Mouse (Mus musculus) urinary bladder, postnatal 25 days (tissue): ENCODE data around the gene Ankrd40.

Experiments
- DNase-seq: peaks from one replicate; pipeline ENCODE4 v3.0.0; 2022; ENCODE audit warnings: low spot score

The Ankrd40 gene

DNA sequence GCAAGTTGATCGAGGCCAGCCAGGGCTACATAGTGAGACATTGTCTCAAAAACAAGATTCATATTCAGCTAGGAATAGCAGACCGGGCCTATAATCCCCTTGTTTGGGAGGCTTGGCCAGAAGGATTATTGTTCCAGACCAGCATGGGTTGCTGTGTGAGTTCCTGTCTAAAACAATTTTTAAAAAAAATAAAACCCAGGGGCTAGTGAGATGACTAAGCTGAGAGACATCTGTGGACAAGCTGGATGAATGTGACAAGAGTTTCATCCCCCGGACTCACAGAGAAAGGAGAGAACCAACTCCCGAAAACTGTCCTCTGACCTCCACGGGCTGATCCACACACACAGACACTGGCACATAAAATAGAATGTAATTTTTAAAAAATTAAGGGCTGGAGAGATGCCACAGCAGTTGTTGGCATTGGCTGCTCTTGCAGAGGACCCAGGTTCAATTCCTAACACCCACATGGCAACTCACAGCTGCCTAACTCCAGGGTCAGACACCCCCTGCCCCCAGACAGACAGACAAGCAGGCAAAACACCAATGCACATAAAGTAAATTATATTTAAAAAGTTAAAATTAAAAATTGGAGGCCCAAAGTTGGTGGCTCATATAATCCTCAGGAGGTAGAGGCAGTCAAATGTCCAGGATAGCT is 4.4 kb upstream of the Ankrd40 start:
- no peak for DNase-seq

DNA sequence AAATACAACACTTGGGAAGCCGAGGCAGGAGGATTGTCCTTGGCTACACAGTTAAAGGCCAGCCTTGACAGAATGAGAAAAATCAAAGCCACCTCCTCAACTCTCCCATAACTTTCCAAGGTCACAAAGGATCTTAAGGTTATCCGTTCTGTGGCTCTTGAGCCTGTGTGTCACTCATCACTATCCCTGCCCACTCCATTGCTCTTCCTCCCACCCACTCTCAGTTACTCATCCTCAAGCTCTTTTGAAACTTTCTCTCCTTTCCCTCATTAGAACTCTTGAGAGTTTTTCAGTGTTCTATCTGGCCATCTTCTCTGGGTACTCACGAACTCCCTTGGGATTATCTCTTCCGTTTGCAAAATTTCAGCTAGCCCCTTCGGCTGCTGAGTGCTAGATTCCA is 3.2 kb upstream of the Ankrd40 start:
- no peak for DNase-seq

DNA sequence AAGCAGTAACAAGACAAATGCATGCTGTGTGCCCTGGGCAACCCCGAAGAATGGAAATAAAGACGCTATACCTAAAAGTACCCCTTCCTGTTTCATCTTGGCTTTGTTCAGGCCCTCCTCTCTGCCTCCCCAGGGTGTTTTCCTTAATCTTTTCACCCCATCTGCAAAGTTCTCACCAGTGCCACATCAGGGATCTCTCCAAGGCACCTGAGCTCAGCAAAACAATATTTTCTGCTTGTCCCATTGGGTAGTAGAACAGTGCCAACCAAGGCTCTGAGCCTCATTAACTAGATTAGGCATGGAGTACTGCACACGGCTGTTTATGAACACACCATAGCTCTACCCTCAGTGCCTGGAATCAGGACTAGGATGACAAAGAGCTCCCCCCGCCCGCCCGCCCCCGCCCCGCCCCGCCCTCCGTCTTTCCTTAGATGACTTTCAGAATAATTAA is 815 bp upstream of the Ankrd40 start:
- DNase-seq: no peak

- no peak for DNase-seq
Observed at GRCm38 (mm10) chr11:94328644-94329025, 834 bp downstream of the Ankrd40 start.

DNA sequence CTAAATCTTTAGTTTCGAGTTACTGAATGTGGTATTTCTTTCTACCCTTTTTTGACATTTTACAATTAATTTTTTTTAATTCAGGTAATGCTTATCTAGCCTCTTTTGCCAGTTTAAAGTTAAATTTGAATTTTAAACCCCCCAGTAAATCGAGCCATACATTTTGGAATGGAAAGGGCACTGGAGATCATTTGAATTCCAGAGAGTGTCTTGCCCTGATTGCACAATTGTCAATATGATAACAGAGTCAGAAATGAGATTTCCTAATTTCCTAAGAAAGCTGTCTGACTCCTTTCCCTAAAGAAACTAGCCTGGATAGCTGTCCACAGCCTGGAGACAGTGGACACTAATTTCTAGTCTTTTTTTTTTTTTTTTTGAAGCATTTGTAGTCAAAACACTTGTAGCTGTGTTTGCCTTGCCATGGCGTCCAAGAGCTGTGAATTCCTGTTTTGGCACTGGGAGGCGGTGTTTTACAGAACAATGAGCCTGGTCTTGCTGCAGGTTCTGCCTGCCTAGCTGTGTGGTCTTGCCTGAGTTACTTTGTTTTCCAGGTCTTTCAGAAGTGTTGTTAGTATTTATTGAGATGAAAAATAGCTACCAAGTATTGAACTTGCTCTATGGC is 1.6 kb downstream of the Ankrd40 start:
- no peak for DNase-seq

- no peak for DNase-seq
Observed at GRCm38 (mm10) chr11:94330211-94330610, 2.4 kb downstream of the Ankrd40 start.

GRCm38 (mm10) chr11:94332726-94333125 is 4.9 kb downstream of the Ankrd40 start:
- no peak for DNase-seq

DNA sequence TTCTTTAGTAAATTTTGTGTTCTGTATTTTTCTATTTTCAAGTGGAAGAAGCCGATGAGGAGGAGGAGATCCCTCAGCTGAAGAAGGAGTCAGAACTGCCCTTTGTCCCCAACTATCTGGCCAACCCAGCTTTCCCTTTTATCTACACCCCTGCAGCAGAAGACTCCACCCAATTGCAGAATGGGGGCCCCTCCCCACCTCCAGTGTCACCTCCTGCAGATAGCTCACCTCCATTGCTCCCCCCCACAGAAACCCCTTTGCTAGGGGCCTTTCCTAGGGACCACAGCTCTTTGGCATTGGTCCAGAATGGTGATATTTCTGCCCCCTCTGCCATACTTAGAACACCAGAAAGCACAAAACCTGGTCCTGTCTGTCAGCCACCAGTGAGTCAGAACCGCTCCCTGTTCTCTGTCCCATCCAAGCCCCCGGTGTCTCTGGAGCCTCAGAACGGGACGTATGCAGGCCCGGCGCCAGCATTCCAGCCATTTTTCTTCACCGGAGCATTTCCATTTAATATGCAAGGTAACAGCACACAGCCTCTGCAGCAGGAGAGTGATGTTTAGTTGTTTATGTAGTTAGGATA is 6.7 kb downstream of the Ankrd40 start:
- no peak for DNase-seq

- no peak for DNase-seq
Observed at GRCm38 (mm10) chr11:94336551-94336950, 8.8 kb downstream of the Ankrd40 start.

DNA sequence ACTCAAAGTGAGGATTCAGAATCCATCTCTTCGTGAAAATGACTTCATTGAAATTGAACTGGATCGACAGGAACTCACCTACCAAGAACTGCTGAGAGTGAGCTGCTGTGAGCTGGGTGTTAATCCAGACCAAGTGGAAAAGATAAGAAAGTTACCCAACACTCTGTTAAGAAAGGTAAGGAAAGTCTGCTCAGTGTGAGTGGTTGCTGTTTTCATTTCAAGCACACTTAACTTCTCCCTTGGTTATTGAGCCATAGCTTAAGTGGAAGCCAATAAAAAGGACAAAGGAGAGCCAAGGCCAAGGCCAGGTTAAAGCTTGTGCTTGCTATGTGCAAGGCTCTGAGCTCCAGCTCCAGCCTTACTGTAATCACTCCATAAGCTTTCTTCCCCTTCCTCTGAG is 10.5 kb downstream of the Ankrd40 start:
- no peak for DNase-seq

GRCm38 (mm10) chr11:94339732-94340585 is 12.2 kb downstream of the Ankrd40 start:
- DNase-seq: no peak

DNA sequence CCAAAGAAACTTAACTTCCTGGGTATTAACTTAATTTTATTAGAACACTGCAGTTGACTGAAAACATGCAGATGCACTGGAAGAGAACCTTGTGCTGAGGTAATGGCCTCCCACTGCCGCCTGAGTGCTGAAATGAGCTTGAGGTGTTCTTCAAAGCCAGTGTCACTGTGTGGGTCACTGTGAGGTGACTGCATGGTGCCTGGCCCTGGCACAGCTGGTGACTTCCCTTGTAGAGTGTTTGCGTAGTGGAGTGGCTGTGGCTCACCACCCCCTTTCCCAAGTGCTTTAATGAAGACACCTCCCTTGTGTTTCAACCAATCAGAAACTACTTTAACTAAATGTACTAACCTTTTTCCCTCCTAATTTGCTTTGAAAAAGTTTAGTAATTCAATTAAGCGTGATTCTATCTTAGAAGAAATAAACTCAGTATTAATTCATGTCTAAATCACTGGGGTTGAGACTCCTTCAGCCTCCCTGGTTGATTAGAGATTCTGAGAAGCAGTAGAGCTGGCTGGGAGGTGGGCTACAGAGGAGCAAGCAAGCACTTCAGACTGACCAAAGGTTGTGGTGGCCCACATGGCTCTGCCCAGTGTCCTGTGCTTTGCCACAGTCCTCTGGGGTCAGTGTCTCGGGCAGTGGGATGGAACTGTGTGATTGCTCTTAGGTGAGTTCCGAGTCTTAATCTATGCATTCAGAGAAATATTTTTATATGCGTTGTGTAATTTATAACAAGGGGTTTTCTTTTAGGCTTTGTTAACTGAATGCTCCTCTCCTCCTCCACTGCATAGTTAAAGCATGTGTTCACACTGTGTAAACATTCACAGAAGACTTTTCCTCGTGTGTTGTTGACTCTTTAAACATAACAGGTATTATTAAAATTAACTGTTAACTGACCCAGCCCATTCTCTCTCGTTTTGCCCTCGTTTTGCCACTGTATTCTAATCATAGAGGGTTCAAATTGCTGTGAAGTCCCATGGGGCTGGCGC is 13.4 kb downstream of the Ankrd40 start:
- no peak for DNase-seq

- DNase-seq: no peak
Observed at GRCm38 (mm10) chr11:94342114-94342905, 14.5 kb downstream of the Ankrd40 start.

GRCm38 (mm10) chr11:94343955-94344358 is 16.2 kb downstream of the Ankrd40 start:
- DNase-seq: no peak

DNA sequence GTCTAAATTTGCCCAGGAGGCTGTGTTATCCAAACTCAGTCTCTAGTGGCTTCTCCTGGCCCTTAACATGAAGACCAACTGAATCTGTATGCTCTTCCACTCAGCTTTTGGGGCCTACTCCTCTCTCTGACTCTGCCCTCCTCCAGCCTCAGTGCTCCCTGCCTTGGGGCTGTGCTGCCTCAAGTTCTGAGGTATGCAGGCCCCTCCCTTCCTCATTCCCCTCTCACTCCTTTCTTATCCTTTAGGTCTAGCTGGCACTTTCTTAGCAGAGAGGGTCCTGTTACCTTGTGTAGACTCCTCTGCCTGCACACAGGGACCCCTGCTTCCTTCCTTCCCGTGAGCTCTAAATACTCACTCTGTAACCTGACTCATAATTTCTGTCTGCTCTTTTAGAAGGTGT is 16.7 kb downstream of the Ankrd40 start:
- no peak for DNase-seq

DNA sequence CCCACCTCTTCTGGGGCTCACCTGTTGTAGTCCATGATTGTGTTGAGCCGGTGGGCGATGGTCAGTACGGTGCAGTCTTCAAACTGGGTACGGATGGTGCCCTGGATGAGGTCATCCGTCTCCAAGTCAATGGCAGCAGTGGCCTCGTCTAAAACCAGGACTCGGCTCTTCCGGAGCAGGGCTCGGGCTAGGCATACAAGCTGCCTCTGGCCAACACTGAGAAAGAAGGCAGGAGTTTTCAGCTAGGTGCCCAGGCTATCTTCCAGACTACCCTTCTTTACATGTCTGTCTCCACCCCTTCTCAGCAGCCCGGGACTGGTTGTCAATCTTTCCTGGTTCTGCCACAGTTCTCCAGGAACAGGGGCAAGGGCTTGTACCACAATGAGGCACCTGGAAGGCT is 18.1 kb downstream of the Ankrd40 start:
- DNase-seq: no peak

- no peak for DNase-seq
Observed at GRCm38 (mm10) chr11:94346611-94347010, 18.8 kb downstream of the Ankrd40 start.

DNA sequence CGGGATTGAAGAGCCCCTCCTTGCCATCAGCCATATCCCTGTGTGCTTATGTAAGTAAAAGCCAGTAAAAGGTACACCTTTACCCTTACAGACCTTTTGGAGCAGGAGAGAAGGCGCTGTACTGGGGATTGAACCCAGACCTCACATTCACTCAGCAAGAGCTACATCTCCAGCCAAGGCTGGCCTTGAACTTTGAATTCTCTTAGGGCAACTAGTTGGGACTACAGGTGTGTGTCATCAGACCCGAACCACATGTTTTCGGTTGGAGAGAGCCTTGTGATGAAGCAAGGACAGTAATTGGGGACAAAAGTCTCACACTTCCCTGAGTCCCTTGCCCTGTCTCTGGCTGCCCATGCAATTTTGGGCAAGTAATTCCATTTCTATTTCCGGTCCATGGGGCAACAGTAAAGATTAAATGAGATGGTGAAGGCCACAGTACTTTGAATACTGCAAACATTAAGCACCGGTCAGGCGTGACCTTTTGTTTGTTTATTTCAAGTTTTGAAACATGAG is 19.3 kb downstream of the Ankrd40 start:
- DNase-seq: no peak

GRCm38 (mm10) chr11:94349839-94350238 is 22.0 kb downstream of the Ankrd40 start:
- no peak for DNase-seq

DNA sequence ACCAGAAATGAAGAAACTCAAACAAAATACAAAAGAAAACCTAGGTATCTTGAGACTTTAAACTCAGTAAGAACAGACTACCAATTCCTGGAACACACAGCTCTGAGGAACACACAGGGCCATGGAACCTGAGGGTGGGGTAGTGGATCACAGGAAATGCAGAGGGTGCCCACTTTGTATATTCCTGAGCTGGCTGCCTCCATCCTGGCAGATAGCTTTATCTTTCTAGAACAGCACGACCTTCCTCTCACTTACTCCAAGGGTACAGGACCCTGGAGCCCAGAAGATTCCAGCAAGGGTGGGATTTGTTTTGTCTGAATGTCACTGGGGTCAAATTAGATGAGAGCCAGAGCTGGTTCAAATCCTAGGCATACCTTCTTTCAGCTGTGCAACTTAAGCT is 22.5 kb downstream of the Ankrd40 start:
- no peak for DNase-seq
